Mouse (Mus musculus) erythroblast, embryonic 14.5 days (primary cell): ENCODE results near the gene Crb2.

ENCODE experiments used
- GATA1 ChIP-seq: IDR thresholded peaks from 2 replicates; pipeline ENCODE4 v1.6.1; 2012; ENCODE audit warnings: low read length, inconsistent platforms, mixed read lengths
- TAL1 ChIP-seq: IDR thresholded peaks from 3 replicates; pipeline ENCODE4 v1.6.1; 2012; ENCODE audit warnings: low read length, inconsistent platforms, mixed read lengths

DNA sequence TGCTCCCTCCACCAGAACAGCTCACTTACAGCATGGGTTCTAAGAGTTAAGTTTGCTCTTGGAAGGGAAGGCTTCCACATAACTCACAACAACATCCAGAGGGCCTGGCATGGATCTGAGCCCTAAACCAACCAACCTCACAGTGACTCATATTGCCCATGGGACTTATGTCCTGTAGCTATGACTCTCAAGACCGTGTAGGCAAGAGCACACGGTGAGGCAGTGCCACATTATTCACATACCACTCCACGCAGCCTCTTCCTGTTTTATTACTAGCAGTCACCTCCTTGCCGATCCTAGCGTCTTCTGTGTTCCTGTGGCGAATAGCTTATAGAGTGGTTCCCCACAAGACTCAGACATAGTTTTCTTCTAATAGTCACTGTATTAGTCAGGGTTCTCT, 26.7 kb upstream of the Crb2 start:
- TF ChIP-seq GATA1 (no peak), TAL1 (no peak)
